Mouse (Mus musculus): ENCODE measurements at regions not wholly inside any gene's neighbourhood (a gene's known extent, or its start where the extent isn't known, plus 50 kb on each side); places are given as distances from the start of the nearest gene placed in this dataset.

- TF ChIP-seq POLR2AphosphoS2 (IDR thresholded peaks at IDR 0.05; ENCODE audit: low read depth, low read length) (no peak), JUND (conservative IDR thresholded peaks at IDR 0.05; ENCODE audit: low read depth, low read length) (no peak), UBTF (IDR thresholded peaks at IDR 0.05; ENCODE audit: low read depth, low read length) (no peak), ZKSCAN1 (IDR thresholded peaks at IDR 0.05; ENCODE audit: borderline replicate concordance, low read depth, low read length) (no peak), CTCF (conservative IDR thresholded peaks at IDR 0.05 in 1 of 2, IDR thresholded peaks at IDR 0.05 in 1 of 2; ENCODE audit: low read depth in 2 of 2, low read length in 2 of 2) (no peak), CHD2 (IDR thresholded peaks at IDR 0.05; ENCODE audit: low read length) (no peak), POLR2A (IDR thresholded peaks at IDR 0.05; ENCODE audit: low read depth, low read length) (no peak), MAFK (IDR thresholded peaks at IDR 0.05; ENCODE audit: insufficient replicate concordance, low read length) (no peak), CHD1 (IDR thresholded peaks at IDR 0.05; ENCODE audit: low read depth, low read length) (no peak), EP300 (IDR thresholded peaks at IDR 0.05; ENCODE audit: low read length) (no peak), TCF12 (IDR thresholded peaks at IDR 0.05; ENCODE audit: low read depth, low read length) (no peak), SMC3 (IDR thresholded peaks at IDR 0.05; ENCODE audit: low read depth, low read length) (no peak)
Observed at GRCm38 (mm10) chr16:86127391-86127790, 225.8 kb upstream of the Adamts5 start.

Data from CH12.LX (cell line).